Mouse (Mus musculus): ENCODE results near the gene Adam30. TPM values are rescaled to one million over a fixed set of nuclear protein-coding genes. Genes with fewer than 3 reads are reported as not detected.
"Not testable (repeated sequence)": the region's sequence is repeated elsewhere in the genome, so short reads cannot be mapped to it uniquely, and the experiment has no call there.

The Adam30 gene
- polyA plus RNA-seq (2015; fragmentation: Nextera tagmentation; extraction: Ambion mirVana): not detected in 2 replicates

DNA sequence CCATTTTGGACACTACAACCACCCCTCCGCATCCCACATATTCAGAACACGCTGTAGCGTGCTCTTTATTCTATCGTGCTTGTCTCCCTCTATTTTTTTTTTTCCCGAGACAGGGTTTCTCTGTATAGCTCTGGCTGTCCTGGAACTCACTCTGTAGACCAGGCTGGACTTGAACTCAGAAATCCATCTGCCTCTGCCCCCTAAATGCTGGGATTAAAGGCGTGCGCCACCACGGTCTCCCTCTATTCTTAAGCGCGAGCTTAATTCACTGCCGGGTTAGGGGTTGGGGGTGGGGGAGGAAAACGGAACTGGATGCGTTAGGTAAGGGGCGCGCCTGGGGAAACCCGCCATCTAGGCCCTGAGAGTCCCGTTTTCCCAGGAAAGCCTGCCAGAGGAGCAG lies at the start of gene Adam30:
Adam30 (plus strand) TSS at position 301 of the 400 bp plus-strand sequence.
- H3K27me3 ChIP-seq: no peaks in the 10 kb centered on the region

DNA sequence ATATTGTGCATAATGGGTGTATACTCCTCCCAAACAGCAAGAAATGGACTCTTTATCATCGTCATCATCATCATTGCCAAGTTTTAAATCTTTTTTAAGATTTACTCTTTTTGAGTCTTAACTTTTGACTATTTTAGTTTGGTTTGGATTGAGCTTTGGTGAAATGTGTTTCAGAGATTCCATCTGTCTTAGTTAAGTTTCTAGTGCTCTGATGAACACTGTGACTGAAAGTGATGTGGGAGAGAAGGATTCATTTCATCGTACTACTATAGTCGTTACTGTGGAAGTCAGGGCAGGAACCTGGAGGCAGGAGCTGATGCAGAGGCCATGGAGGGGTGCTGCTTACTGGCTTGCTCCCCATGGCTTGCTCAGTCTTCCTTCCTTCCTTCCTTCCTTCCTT lies 42.2 kb upstream of the Adam30 start:
- Histone ChIP-seq H3K36me3 (peaks cover 39% of the 10 kb centered on the region), H3K4me3 (replicated peaks) (no peak overlapping the region), H3K4me2 (replicated peaks) (no peak overlapping the region), H3K4me1 (replicated peaks) (0 out of 2 replicates have a peak, but pooled peaks cover 3% of the 10 kb centered on the region), H3K9ac (replicated peaks) (no peak overlapping the region), H3K9me3 (no peaks in the 10 kb centered on the region), H3K27me3 (no peaks in the 10 kb centered on the region), H3K27ac (no peak overlapping the region)
- no peak for ATAC-seq
- 94% methylated on average over 3 of the region's 3 CpGs for WGBS

More for the DNA sequence above, at the start of gene Adam30:
- ATAC-seq: no peak
- Histone ChIP-seq H3K27ac (no peak within 1 kb of the TSS), H3K36me3 (no peaks in the 10 kb centered on the region), H3K4me3 (replicated peaks) (no peak within 1 kb of the TSS), H3K4me1 (replicated peaks) (0 out of 2 replicates have a peak, but pooled peaks cover 3% of the 10 kb centered on the region), H3K4me2 (replicated peaks) (no peak within 1 kb of the TSS), H3K9ac (replicated peaks) (no peak within 1 kb of the TSS), H3K9me3 (no peaks in the 10 kb centered on the region)
- 88% methylated on average over 17 of the region's 17 CpGs for WGBS

DNA sequence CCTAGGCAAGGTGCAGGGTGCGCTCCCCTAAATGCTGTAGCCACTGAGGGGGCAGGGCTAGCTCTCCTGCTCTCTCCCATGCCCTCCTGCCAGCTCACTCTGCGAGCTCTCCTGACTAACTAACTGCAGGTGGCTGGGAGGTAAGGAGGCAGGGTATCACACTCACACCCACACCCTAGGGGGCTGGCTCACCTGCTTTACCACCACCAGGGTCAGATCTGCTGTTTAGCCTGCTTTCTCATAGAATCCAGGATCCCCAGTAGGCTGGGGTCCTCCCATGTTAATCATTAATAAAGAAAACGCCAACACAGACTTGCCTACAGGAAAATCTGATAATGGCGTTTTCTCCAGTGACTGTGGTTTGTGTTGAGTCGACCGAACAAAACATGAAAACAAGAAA lies 41.1 kb upstream of the Adam30 start:
- no peak overlapping the region for H3K9ac ChIP-seq (replicated peaks)
- H3K4me3 ChIP-seq (replicated peaks): no peak overlapping the region
- H3K36me3 ChIP-seq: peaks cover 46% of the 10 kb centered on the region
- no peak overlapping the region for H3K4me2 ChIP-seq (replicated peaks)
- no peak for ATAC-seq
- 0 out of 2 replicates have a peak, but pooled peaks cover 3% of the 10 kb centered on the region for H3K4me1 ChIP-seq (replicated peaks)
- H3K27me3 ChIP-seq: no peaks in the 10 kb centered on the region
- no peak overlapping the region for H3K27ac ChIP-seq
- H3K9me3 ChIP-seq: no peaks in the 10 kb centered on the region
- 92% methylated on average over 6 of the region's 6 CpGs for WGBS

DNA sequence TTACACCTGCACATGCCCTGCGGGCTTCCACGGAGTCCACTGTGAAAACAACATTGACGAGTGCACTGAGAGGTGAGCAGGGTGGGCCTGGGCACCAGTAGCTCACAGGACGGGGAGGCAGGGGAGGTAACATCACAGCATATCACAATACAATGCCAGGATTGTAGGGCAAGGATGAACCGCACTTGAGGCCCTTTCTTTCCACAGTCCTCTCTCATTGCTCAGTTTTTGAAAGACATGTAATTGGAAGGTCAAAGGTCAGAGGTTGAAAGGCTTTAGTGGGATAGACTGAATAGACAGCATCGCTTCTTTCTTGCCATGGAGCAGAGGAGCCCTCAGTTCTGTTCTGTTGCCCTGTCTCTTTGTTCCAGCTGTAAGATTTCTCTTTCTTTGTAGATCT lies 39.5 kb upstream of the Adam30 start:
- 22% methylated on average over 6 of the region's 6 CpGs for WGBS
- Histone ChIP-seq H3K27ac (no peak overlapping the region), H3K4me3 (replicated peaks) (no peak overlapping the region), H3K36me3 (peaks cover 54% of the 10 kb centered on the region), H3K27me3 (no peaks in the 10 kb centered on the region), H3K9ac (replicated peaks) (no peak overlapping the region), H3K4me2 (replicated peaks) (no peak overlapping the region), H3K4me1 (replicated peaks) (0 out of 2 replicates have a peak, but pooled peaks cover 3% of the 10 kb centered on the region), H3K9me3 (no peaks in the 10 kb centered on the region)
- ATAC-seq: 0 out of 2 replicates have a peak, but pooled peaks have one; percentile 24

DNA sequence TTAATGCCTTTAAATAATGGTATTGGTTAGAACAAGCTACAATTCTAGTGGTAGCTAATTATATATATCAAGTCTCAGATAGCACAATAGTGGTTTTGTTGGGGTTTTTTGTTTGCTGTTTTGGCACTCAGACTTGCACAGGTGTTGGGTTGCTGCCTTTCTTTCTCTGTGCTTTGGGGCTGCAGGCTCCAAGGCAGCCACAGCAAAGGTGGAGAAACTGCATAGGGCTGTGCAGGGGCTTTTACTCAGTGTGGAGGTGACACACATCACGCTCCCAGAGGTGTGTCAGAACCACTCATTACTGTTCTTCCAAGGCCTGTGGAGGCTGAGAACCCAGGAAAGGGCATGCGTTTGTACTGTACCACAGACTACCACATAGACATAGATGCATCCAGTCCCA lies 32.7 kb upstream of the Adam30 start:
- 90% methylated on average over 2 of the region's 2 CpGs for WGBS
- Histone ChIP-seq H3K4me3 (replicated peaks) (no peak overlapping the region), H3K27ac (no peak overlapping the region), H3K9ac (replicated peaks) (no peak overlapping the region), H3K4me1 (replicated peaks) (no peaks in the 10 kb centered on the region), H3K9me3 (no peaks in the 10 kb centered on the region), H3K27me3 (no peaks in the 10 kb centered on the region), H3K4me2 (replicated peaks) (no peak overlapping the region), H3K36me3 (peaks cover 50% of the 10 kb centered on the region)
- no peak for ATAC-seq

DNA sequence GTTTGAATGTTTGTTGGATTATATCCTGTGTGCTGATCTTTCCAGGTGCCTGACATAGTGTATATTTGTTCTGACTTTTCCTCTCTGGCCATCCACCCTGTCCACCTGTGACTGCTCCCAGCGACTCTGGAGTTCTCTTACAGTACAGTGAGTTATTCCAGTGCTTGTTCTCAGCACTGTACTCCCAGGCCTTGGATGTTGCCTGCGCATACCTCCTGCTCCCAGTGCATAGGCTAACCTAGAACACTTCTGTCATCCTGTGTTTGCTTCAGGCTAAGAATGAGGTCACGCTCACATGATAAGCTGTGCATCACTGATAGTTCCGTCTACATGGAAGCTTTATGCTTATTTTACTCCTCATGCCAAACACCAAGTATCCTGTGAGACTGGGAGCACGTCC lies 31.7 kb upstream of the Adam30 start:
- Histone ChIP-seq H3K27ac (no peak overlapping the region), H3K36me3 (peaks cover 46% of the 10 kb centered on the region), H3K9me3 (no peaks in the 10 kb centered on the region), H3K4me1 (replicated peaks) (no peaks in the 10 kb centered on the region), H3K9ac (replicated peaks) (no peak overlapping the region), H3K4me2 (replicated peaks) (no peak overlapping the region), H3K27me3 (no peaks in the 10 kb centered on the region), H3K4me3 (replicated peaks) (no peak overlapping the region)
- WGBS: 94% methylated on average over 5 of the region's 5 CpGs
- ATAC-seq: no peak

DNA sequence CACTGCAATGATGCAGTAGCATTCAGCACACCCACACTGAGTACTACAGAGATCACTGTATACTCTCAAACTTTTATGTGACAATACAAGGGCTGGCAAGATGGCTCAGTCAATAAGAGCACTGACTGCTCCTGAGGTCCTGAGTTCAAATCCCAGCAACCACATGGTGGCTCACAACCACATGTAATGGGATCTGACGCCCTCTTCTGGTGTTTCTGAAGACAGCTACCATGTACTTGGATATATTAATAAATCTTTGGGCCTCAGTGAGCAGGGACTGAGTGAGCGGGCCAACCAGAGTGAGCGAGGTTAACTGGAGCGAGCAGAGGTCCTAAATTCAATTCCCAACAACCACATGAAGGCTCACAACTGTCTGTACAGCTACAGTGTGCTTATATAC lies 28.3 kb upstream of the Adam30 start:
- WGBS: 95% methylated on average over 4 of the region's 4 CpGs
- H3K4me2 ChIP-seq (replicated peaks); H3K27me3 ChIP-seq; H3K4me1 ChIP-seq (replicated peaks); H3K4me3 ChIP-seq (replicated peaks); H3K27ac ChIP-seq; H3K9ac ChIP-seq (replicated peaks); H3K9me3 ChIP-seq; ATAC-seq: not testable (repeated sequence)
- peaks cover 45% of the 10 kb centered on the region for H3K36me3 ChIP-seq

DNA sequence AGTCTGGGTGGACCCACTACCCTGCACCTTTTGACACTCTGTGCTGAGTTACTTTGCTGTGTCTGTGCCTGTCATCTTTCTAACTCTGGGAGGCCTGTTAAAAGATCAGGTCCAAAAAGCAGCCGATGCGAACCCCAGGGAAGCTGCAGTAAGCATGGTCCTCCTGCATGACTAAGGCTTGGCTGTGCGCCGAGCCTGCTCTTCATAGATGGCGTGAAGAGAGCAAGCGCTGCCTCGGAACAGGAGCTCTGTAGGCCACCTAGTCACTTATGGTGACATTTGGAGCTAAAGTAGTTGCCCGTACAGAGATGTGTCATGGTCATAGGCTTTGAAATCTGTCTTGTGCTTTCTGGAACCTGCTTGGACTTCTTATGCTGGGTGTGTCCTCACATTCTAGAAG lies 27.8 kb upstream of the Adam30 start:
- Histone ChIP-seq H3K9ac (replicated peaks) (no peak overlapping the region), H3K4me2 (replicated peaks) (no peak overlapping the region), H3K27ac (no peak overlapping the region), H3K4me1 (replicated peaks) (no peaks in the 10 kb centered on the region), H3K36me3 (peaks cover 50% of the 10 kb centered on the region), H3K9me3 (no peaks in the 10 kb centered on the region), H3K4me3 (replicated peaks) (no peak overlapping the region), H3K27me3 (no peaks in the 10 kb centered on the region)
- 97% methylated on average over 8 of the region's 8 CpGs for WGBS
- ATAC-seq: no peak

DNA sequence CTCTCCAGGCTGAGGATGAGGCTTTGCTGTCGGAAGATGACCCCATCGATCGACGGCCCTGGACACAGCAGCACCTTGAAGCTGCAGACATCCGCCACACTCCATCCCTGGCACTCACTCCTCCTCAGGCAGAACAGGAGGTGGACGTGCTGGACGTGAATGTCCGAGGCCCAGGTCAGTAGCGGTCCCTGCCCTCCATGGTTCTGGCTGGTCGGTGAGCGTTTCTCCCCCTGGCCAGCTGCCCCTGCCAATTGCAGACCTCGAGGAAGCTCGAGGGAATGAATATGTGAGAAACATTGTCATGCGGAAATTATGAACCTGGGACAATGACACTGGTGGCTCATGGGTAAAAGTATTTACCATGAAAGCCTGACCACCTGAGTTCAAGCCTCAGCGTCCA lies 19.0 kb upstream of the Adam30 start:
- peaks cover 78% of the 10 kb centered on the region for H3K36me3 ChIP-seq
- H3K4me2 ChIP-seq (replicated peaks): no peak overlapping the region
- no peaks in the 10 kb centered on the region for H3K4me1 ChIP-seq (replicated peaks)
- H3K9ac ChIP-seq (replicated peaks): no peak overlapping the region
- no peaks in the 10 kb centered on the region for H3K9me3 ChIP-seq
- ATAC-seq: no peak
- H3K27ac ChIP-seq: no peak overlapping the region
- H3K27me3 ChIP-seq: no peaks in the 10 kb centered on the region
- H3K4me3 ChIP-seq (replicated peaks): no peak overlapping the region
- 92% methylated on average over 15 of the region's 15 CpGs for WGBS

DNA sequence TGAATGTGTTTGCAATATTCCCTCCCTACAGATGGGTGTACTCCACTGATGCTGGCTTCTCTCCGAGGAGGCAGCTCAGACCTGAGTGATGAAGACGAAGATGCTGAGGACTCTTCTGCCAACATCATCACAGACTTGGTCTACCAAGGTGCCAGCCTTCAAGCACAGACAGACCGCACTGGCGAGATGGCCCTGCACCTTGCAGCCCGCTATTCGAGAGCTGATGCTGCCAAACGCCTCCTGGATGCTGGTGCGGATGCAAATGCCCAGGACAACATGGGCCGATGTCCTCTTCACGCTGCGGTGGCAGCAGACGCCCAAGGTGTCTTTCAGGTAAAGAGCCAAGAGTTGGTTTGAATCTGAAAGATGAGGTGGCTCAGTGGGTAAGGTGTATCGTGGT lies 17.6 kb upstream of the Adam30 start:
- Histone ChIP-seq H3K36me3 (peaks cover 84% of the 10 kb centered on the region), H3K4me3 (replicated peaks) (no peak overlapping the region), H3K4me2 (replicated peaks) (no peak overlapping the region), H3K27ac (no peak overlapping the region), H3K4me1 (replicated peaks) (no peaks in the 10 kb centered on the region), H3K9ac (replicated peaks) (no peak overlapping the region), H3K9me3 (no peaks in the 10 kb centered on the region), H3K27me3 (no peaks in the 10 kb centered on the region)
- whole genome bisulfite sequencing: 97% methylated on average over 13 of the region's 13 CpGs
- ATAC-seq: no peak

DNA sequence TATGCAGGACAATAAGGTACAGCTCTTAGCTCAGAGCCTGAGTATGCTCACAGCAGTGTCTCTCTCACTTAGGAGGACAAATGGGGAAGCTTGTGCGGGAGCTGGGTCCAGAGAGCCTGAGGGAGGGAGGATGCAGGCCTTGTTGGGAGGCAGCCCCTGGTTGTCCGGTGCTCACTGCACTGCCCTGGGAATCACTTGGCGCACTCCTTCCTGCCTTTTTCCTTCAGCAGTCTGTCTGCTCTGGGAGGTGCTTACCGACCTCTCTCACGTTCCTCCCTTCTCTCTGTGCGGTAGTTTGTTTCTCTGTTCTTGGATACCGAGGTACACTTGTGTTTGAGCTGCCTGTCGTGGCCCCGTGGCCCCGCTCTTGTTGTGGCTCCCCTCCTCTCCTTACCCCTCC lies 15.2 kb upstream of the Adam30 start:
- Histone ChIP-seq H3K27ac (no peak overlapping the region), H3K36me3 (peaks cover 76% of the 10 kb centered on the region), H3K27me3 (no peaks in the 10 kb centered on the region), H3K4me2 (replicated peaks) (no peak overlapping the region), H3K4me3 (replicated peaks) (no peak overlapping the region), H3K4me1 (replicated peaks) (no peaks in the 10 kb centered on the region), H3K9ac (replicated peaks) (no peak overlapping the region), H3K9me3 (no peaks in the 10 kb centered on the region)
- 84% methylated on average over 10 of the region's 10 CpGs for WGBS
- no peak for ATAC-seq

DNA sequence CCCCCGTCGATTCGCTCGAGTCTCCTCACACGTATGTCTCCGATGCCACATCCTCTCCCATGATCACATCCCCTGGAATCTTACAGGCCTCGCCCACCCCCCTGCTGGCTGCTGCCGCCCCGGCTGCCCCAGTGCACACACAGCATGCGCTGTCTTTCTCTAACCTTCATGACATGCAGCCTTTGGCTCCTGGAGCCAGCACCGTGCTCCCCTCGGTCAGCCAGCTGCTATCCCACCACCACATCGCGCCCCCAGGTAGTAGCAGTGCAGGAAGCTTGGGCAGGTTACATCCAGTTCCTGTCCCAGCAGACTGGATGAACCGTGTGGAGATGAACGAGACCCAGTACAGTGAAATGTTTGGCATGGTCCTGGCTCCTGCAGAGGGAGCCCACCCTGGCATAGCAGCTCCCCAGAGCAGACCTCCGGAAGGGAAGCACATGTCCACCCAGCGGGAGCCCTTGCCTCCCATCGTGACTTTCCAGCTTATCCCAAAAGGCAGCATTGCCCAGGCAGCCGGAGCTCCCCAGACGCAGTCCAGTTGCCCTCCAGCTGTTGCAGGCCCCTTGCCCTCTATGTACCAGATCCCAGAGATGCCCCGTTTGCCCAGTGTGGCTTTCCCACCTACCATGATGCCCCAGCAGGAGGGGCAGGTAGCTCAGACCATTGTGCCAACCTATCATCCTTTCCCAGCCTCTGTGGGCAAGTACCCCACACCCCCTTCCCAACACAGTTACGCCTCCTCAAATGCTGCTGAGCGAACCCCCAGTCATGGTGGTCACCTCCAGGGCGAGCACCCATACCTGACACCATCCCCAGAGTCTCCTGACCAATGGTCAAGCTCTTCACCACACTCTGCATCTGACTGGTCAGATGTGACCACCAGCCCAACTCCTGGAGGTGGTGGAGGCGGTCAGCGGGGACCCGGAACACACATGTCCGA lies 13.7 kb upstream of the Adam30 start:
- Histone ChIP-seq H3K36me3 (peaks cover 66% of the 10 kb centered on the region), H3K27me3 (no peaks in the 10 kb centered on the region), H3K4me2 (replicated peaks) (no peak overlapping the region), H3K9ac (replicated peaks) (no peak overlapping the region), H3K4me3 (replicated peaks) (no peak overlapping the region), H3K9me3 (no peaks in the 10 kb centered on the region), H3K4me1 (replicated peaks) (no peaks in the 10 kb centered on the region), H3K27ac (no peak overlapping the region)
- peak; percentile 37; the same call in 1 of the 2 replicates for ATAC-seq
- 98% methylated on average over 29 of the region's 29 CpGs for WGBS

All from midbrain, embryonic 13.5 days (tissue).